Mouse (Mus musculus) G1E (cell line): ENCODE results near the gene Pbx1.

ENCODE experiments used
- CTCF ChIP-seq: IDR thresholded peaks from 2 replicates; pipeline ENCODE4 v1.5.1; 2012; ENCODE audit warnings: low read depth, low read length, inconsistent platforms, mixed read lengths
- GATA1 ChIP-seq: IDR thresholded peaks from 2 replicates; pipeline ENCODE4 v1.6.1; 2012; ENCODE audit warnings: borderline replicate concordance, low read length, inconsistent platforms, mixed read lengths
- POLR2AphosphoS5 ChIP-seq: IDR thresholded peaks from 2 replicates; pipeline ENCODE4 v1.6.1; 2012; ENCODE audit warnings: low read depth, low read length, inconsistent platforms; ENCODE audit not compliant: insufficient replicate concordance
- TAL1 ChIP-seq: conservative IDR thresholded peaks from 2 replicates; pipeline ENCODE4 v1.6.1; 2012; ENCODE audit warnings: low read depth, low read length, inconsistent platforms, mixed read lengths

DNA sequence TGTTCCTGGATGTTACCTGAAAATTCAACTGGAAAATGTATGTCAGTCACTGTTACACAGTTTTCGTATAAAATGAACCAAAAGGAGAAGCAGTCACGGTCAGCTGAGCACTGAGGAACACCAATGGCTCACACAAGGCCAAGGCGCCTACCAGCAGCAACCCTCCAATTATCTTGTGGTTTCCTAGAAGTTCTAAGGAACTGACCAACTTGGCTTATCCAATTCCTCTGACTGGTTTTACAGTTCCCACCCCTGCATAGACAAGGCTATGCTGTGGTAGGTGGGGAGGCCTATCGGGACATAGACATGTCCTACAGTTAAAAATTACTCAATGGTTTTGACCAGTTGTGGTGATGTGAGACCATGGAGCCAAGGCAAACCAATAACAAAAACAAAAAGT is 160.9 kb downstream of the Pbx1 start:
- TF ChIP-seq GATA1 = no peak
- no peak for TF ChIP-seq POLR2AphosphoS5
- TF ChIP-seq CTCF = no peak
- no peak for TF ChIP-seq TAL1
